Mouse (Mus musculus): ENCODE measurements at regions not wholly inside any gene's neighbourhood (a gene's known extent, or its start where the extent isn't known, plus 50 kb on each side); places are given as distances from the start of the nearest gene placed in this dataset.

DNA sequence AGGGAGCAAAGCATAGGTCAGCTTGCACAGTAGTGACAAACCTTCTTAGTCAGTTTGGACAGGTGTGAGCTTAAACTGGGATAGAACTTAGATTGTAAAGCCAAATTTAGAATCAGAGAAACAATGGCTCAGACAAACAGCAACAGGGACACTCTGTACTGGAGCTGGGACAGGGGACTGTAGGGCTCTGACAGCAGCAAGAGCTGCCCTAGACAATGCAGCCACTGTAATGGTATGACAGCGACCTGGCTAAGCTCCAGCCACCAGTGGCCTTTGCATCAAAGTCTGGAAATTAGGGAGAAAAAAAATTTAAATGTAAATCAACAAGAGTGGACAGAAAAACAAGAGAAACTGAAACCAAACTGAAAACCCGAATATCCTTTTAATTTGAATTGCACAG lies 53.2 kb upstream of the Armc3 start:
- TF ChIP-seq CTCF (IDR thresholded peaks at IDR 0.05; ENCODE audit: extremely low read depth, insufficient read depth, low read length) (no peak), POLR2A (IDR thresholded peaks at IDR 0.05; ENCODE audit: extremely low read depth, insufficient read depth, low read length) (no peak)
- Histone ChIP-seq H3K4me1 (ENCODE audit: control insufficient read depth, insufficient read depth, low read length) (no peaks in the 10 kb centered on the region; the same call in 1 of the 2 replicates), H3K27ac (ENCODE audit: insufficient read depth, low read length) (peak overlapping the region; percentile 53; the same call in 1 of the 2 replicates), H3K4me3 (ENCODE audit: insufficient read depth, low read length) (no peak overlapping the region)

- Histone ChIP-seq H3K27ac (ENCODE audit: insufficient read depth, low read length) (peak overlapping the region; percentile 74), H3K4me3 (ENCODE audit: insufficient read depth, low read length) (no peak overlapping the region), H3K4me1 (ENCODE audit: control insufficient read depth, insufficient read depth, low read length) (no peaks in the 10 kb centered on the region; the same call in 1 of the 2 replicates)
- TF ChIP-seq CTCF (IDR thresholded peaks at IDR 0.05; ENCODE audit: extremely low read depth, insufficient read depth, low read length) (no peak), POLR2A (IDR thresholded peaks at IDR 0.05; ENCODE audit: extremely low read depth, insufficient read depth, low read length) (no peak)
These were observed 52.8 kb upstream of the Armc3 start for GRCm38 (mm10) chr2:19146289-19146688.

DNA sequence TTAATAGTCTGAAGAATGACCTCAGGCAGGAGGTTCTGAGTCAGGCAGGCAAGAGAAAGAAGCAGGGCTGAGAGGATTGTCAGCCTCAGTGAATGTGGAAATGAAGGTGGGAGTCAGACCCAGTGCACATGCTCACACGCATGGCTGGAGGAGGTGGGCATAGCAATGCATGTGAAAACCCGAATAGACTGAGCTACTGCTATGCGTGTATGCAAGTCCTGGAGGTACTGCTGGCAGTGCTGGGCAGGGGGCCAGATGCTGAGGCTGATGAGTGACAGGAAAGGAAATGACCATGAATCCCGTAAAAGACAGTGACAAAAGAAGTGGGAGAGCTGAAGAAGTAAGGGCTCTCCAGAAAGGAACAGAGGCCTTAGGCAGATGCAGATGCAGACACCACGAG lies 50.3 kb upstream of the Armc3 start:
- H3K27ac ChIP-seq (ENCODE audit: insufficient read depth, low read length) = no peak overlapping the region
- no peak for TF ChIP-seq POLR2A (IDR thresholded peaks at IDR 0.05; ENCODE audit: extremely low read depth, insufficient read depth, low read length)
- no peak for TF ChIP-seq CTCF (IDR thresholded peaks at IDR 0.05; ENCODE audit: extremely low read depth, insufficient read depth, low read length)
- no peaks in the 10 kb centered on the region; the same call in 1 of the 2 replicates for H3K4me1 ChIP-seq (ENCODE audit: control insufficient read depth, insufficient read depth, low read length)
- no peak overlapping the region for H3K4me3 ChIP-seq (ENCODE audit: insufficient read depth, low read length)

Data from cortical plate, adult 2 months (tissue).